Mouse (Mus musculus): ENCODE data around the gene Gm20388.

DNA sequence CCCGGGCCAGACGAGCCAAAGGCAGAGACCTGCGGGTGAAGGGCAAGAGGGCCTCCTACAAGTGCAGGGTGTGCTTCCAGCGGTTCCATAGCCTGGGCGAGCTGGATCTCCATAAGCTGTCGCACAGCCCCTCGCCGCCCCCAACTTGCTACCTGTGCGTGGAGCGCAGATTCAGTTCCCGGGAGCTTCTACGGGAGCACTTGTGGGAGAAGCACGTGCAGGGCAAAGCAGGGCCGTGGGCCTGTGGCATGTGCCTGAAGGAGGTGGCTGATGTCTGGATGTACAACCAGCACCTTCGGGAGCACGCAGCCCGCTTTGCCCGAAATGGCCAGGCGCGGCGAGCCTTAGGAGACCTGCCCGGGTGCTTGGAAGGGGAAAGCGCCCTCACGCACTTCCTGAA, 2358.2 kb downstream of the Gm20388 start:
- TF ChIP-seq CTCF (IDR thresholded peaks at IDR 0.05; ENCODE audit: low read depth) (no peak), EP300 (optimal IDR thresholded peaks at IDR 0.05) (no peak)
